Mouse (Mus musculus): ENCODE measurements around the gene Mon1a.

Gene Mon1a

DNA sequence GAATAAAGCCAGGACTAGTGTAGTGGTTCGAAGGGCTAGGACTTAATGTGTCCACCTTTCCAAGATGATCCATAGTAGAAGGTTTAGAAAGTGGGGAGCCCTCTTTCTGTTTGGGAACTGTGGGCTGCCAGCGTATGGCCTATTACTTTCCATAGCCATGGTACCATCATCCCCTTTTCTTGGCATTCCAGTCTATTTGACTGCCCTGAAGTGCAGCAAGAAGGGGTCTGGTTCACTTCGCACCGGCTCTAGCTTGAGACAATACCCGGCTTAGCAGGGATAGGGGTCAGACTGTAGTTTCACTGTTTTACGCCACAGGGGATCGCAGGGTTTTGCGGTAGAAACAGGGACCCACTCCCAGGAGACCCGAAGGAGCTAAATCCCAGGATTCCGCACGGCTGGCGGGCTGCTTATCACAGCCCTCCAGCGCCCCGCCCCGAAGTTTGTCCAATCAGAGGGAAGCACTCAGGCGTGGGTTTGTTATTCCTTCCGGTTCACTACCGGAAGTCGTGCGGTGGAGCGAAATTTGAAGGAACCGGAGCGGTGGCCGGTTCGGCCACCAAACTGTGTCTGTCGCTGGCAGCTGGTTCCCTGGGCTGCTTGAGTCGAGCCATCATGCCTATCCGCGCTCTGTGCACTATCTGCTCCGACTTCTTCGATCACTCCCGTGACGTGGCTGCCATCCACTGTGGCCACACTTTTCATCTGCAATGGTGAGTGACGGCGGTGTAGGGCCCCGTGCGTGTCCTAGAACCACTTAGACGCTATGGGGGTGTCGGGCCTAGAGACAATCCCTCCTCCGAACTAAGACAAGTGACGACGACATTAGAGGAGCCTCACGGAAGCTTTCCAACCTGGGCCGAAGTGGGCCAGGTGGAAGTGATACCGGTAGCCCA is 62.8 kb downstream of the Mon1a start:
- peak; percentile 97 for DNase-seq

Measured in lung, postnatal 36 days (tissue).